Mouse (Mus musculus) heart, embryonic 12.5 days (tissue): ENCODE results near the gene 1600012H06Rik. TPM values are rescaled to one million over a fixed set of nuclear protein-coding genes. Genes with fewer than 3 reads are reported as not detected.
"Not testable (repeated sequence)": the region's sequence is repeated elsewhere in the genome, so short reads cannot be mapped to it uniquely, and the experiment has no call there.

Source experiments
- ATAC-seq: fragments of 200-750 bp; cut with Nextera tagmentation; 2 replicates; pipeline ENCODE4 v1.8.0; 2017; ENCODE audit warnings: moderate TSS enrichment, moderate library complexity; ENCODE audit not compliant: insufficient number of reproducible peaks, low FRiP score
- H3K27ac ChIP-seq: fragments of 300-500 bp; sonication (generic); 2 replicates; pipeline ENCODE4 v1.5.1; 2016; ENCODE audit warnings: mild to moderate bottlenecking, moderate library complexity; ENCODE audit not compliant: poor library complexity, severe bottlenecking
- H3K27me3 ChIP-seq: fragments of 300-500 bp; sonication (generic); replicated peaks from 2 replicates; pipeline ENCODE4 v1.6.1; 2016; ENCODE audit warnings: mild to moderate bottlenecking, moderate library complexity
- H3K36me3 ChIP-seq: fragments of 300-500 bp; sonication (generic); 2 replicates; pipeline ENCODE4 v1.6.1; 2016; ENCODE audit warnings: mild to moderate bottlenecking, moderate library complexity
- H3K4me1 ChIP-seq: fragments of 300-500 bp; sonication (generic); replicated peaks from 2 replicates; pipeline ENCODE4 v1.6.1; 2016; ENCODE audit warnings: mild to moderate bottlenecking
- H3K4me2 ChIP-seq: fragments of 300-500 bp; sonication (generic); 2 replicates; pipeline ENCODE4 v1.6.1; 2016; ENCODE audit warnings: mild to moderate bottlenecking, moderate library complexity
- H3K4me3 ChIP-seq: fragments of 300-500 bp; sonication (generic); 2 replicates; pipeline ENCODE4 v1.5.1; 2016; ENCODE audit warnings: mild to moderate bottlenecking
- H3K9ac ChIP-seq: fragments of 300-500 bp; sonication (generic); 2 replicates; pipeline ENCODE4 v1.6.1; 2016; ENCODE audit warnings: mild to moderate bottlenecking, moderate library complexity
- H3K9me3 ChIP-seq: fragments of 300-500 bp; sonication (generic); replicated peaks from 2 replicates; pipeline ENCODE4 v1.6.1; 2016; ENCODE audit warnings: mild to moderate bottlenecking, moderate library complexity
- WGBS: fragments of 180-500 bp; shearing (Covaris S2); methylation state at CpG from one replicate; pipeline ENCODE4 v1.1.7; 2016; 5-methylcytosine and 5-hydroxymethylcytosine counted together
- polyA plus RNA-seq: library from polyadenylated mRNA; unstranded; fragments of >200 nt; fragmentation: Nextera tagmentation; extraction: Ambion mirVana; gene quantifications from 2 replicates; pipeline ENCODE4 v1.2.1, GENCODE M21; 2016

Gene 1600012H06Rik
- polyA plus RNA-seq, 1 experiment from 2014 or later = 37.1 TPM

DNA sequence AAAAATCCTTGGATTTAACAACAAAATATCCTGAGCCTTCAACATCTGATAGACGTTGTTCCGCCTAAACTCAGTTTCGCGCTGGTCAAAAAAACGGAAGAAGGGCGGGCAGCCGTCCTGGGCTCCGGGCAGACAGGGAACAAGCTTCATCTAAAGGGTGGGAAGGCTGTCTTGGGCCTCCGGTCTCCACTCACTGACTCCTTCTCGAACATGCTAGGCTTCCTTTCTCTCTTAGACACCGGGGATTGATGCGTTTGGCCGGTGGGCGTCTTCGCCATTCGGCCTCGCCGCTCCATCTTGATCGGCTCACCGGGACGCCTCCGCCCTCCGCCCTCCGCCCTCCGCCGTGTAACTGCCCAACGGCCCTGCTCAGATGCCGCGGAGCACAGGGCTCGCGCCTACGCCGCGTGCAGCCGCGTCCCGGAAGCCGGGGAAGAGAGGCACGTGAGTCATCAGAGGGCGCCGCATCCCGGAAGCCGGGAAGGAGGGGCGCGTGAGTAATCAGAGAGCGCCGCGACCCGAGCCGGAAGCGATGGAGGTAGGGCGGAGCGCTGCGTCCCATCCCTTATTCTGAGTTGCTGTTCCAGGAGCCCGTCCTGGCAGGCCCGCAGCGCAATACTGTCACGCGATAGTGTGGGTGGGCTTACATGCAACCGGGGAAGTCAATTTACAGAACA, 35.5 kb downstream of the 1600012H06Rik start, which contains the start of the genes 9030025P20Rik and Gm3417:
Gene 9030025P20Rik, plus strand, starts transcription at position 107 of the 677 bp plus-strand sequence.
Gene Gm3417, minus strand, starts transcription at position 429 of the 677 bp plus-strand sequence.
- peak; percentile 99 for ATAC-seq
- H3K9ac ChIP-seq, H3K27me3 ChIP-seq, H3K27ac ChIP-seq, H3K4me1 ChIP-seq, H3K9me3 ChIP-seq, H3K4me3 ChIP-seq, H3K36me3 ChIP-seq, H3K4me2 ChIP-seq: not testable (repeated sequence)
- WGBS = no CpG with 5 or more reads among the region's 60 CpGs

- not testable (repeated sequence) for H3K9me3 ChIP-seq, H3K9ac ChIP-seq, H3K4me2 ChIP-seq, H3K36me3 ChIP-seq, H3K4me3 ChIP-seq, H3K27me3 ChIP-seq, ATAC-seq, H3K27ac ChIP-seq, H3K4me1 ChIP-seq
- 79% methylated on average over 4 of the region's 5 CpGs for WGBS
Observed at GRCm38 (mm10) chr17:14990116-14990702, 47.2 kb downstream of the 1600012H06Rik start.

DNA sequence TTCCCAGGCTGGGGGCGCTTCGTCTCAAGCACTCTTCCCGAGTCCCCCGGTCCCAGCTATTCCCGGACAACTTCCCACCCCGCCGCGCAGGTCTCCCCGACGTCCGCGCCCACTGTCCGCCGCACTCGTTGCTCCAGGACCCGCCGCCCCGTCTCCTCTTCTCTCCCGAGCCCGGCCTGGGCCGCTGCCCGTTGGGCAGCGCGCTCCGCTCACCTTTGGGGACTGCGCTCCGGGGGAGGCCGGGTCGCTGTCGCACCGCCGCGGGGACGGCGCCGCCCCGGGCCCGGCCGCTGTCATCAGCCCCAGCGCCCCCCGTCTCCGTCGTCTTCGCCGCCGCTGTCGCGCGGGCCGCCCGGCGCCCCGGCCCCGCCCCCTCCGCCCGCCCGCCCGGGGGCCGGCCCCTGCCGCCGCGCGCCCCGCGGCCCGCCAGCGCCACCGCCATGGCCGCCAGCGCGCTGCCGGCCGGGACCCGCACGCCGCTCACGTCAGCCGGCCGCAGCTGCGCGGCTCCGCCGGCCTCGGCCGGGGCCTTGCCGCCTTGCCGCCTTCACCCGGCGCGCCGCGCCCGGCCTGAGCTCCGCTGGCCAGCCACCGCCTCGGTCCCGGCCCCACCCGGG, 49.6 kb downstream of the 1600012H06Rik start:
- H3K27me3 ChIP-seq, H3K4me1 ChIP-seq, H3K27ac ChIP-seq, H3K4me3 ChIP-seq, H3K4me2 ChIP-seq, H3K9me3 ChIP-seq, H3K36me3 ChIP-seq, H3K9ac ChIP-seq: not testable (repeated sequence)
- no CpG with 5 or more reads among the region's 98 CpGs for WGBS
- ATAC-seq = peak; percentile 89

DNA sequence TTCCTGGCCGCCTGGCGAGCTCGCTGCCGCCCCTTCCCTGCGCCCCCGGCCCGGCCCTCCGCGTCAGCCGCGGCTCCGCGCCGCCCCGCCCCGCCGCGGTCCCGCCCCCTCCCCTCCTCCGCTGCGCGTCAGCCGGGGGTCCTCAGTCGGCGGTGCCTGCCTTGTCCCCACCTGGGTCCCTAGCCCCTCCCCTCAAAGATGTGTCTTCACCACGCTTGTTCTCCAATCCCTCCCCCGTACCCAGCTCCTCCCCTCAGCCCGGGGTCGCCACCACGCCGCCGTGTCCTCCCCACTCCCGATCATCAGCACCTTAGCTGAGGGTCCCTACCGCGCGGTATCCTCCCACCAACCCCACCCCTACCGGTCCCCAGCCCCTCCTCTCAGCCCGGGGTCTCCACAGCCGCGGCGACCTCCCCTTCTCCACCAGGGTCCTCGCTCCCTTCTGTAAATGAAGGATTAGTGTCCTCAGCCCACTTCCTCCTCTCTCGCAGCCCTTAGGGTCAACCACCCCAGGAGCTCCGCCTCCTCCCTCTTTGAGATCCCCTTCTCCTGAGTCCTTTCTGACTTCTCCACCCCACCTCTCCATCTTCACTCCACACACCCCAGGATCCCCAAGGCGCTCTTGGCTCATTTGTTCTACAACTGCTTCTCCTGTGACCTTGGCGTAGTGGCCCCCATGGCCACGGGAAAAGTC, 50.3 kb downstream of the 1600012H06Rik start:
- peak; percentile 86 for ATAC-seq
- not testable (repeated sequence) for H3K27ac ChIP-seq, H3K4me2 ChIP-seq, H3K9me3 ChIP-seq, H3K36me3 ChIP-seq, H3K4me1 ChIP-seq, H3K9ac ChIP-seq, H3K27me3 ChIP-seq, H3K4me3 ChIP-seq
- no CpG with 5 or more reads among the region's 47 CpGs for WGBS

DNA sequence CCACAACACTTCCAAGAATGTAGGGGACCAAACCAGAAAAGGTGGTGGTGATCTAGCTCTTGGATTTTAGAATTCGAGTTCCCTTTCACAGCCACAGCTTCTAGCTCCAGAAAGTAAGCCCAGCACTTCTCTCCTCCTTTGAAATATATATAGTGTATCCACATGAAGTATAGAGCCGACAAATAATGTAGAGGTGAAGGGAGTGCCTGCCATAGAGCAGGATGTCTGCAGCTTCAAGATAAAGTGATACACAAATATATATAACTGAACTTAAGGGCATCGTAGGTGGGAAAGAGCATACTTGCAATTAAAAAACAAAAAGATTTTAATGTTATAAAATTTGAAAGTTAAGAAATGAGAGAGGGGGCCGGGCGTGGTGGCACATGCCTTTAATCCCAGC, 51.2 kb downstream of the 1600012H06Rik start:
- H3K9me3 ChIP-seq, ATAC-seq, H3K27ac ChIP-seq: not testable (repeated sequence)

GRCm38 (mm10) chr17:15000047-15000446, 57.1 kb downstream of the 1600012H06Rik start:
- not testable (repeated sequence) for H3K4me1 ChIP-seq, H3K27me3 ChIP-seq, H3K4me2 ChIP-seq, H3K4me3 ChIP-seq, H3K9ac ChIP-seq, H3K27ac ChIP-seq, H3K9me3 ChIP-seq, H3K36me3 ChIP-seq
- ATAC-seq = 0 out of 2 replicates have a peak, but pooled peaks have one; percentile 4
- no CpG with 5 or more reads among the region's 4 CpGs for WGBS

More for the DNA sequence above, 51.2 kb downstream of the 1600012H06Rik start:
- not testable (repeated sequence) for H3K4me3 ChIP-seq, H3K27me3 ChIP-seq, H3K9ac ChIP-seq, H3K4me2 ChIP-seq, H3K4me1 ChIP-seq, H3K36me3 ChIP-seq
- WGBS = no CpG with 5 or more reads among the region's 5 CpGs

GRCm38 (mm10) chr17:15009088-15009487, 66.1 kb downstream of the 1600012H06Rik start:
- no CpG with 5 or more reads among the region's 3 CpGs for WGBS
- H3K9me3 ChIP-seq, H3K4me3 ChIP-seq, H3K9ac ChIP-seq, H3K27ac ChIP-seq, H3K27me3 ChIP-seq, H3K4me1 ChIP-seq, H3K36me3 ChIP-seq, H3K4me2 ChIP-seq: not testable (repeated sequence)
- ATAC-seq = 0 out of 2 replicates have a peak, but pooled peaks have one; percentile 34

Other genes starting within 250 kb of the 1600012H06Rik start
- 11.6 and 12.3 TPM in 2 replicates for gene Thbs2, start 248.9 kb upstream of the 1600012H06Rik start, polyA plus RNA-seq
- gene Wdr27, start within 50 bp of the 1600012H06Rik start, polyA plus RNA-seq = 3.9 and 4.1 TPM in 2 replicates
- gene Phf10, start 18.1 kb downstream of the 1600012H06Rik start, polyA plus RNA-seq = 28.5 and 28.6 TPM in 2 replicates
- gene 9030025P20Rik, start 35.3 kb downstream of the 1600012H06Rik start, polyA plus RNA-seq = 6.7 and 7.8 TPM in 2 replicates
- 0.42 TPM in 1 of 2 replicates, not detected in the other for gene Gm3417, start 35.6 kb downstream of the 1600012H06Rik start, polyA plus RNA-seq
- gene Gm3435, start 67.0 kb downstream of the 1600012H06Rik start, polyA plus RNA-seq = 5.2 and 5.4 TPM in 2 replicates
- gene Ermard, start 98.0 kb downstream of the 1600012H06Rik start, polyA plus RNA-seq = 61.2 and 62.7 TPM in 2 replicates
- gene Tcte3, start 98.3 kb downstream of the 1600012H06Rik start, polyA plus RNA-seq = 0.61 TPM in 1 of 2 replicates, not detected in the other
- 2.4 TPM in 2 replicates for gene Gm3448, start 98.4 kb downstream of the 1600012H06Rik start, polyA plus RNA-seq